Mouse (Mus musculus) cerebellum, adult 2 months (tissue): ENCODE measurements at regions not wholly inside any gene's neighbourhood (a gene's known extent, or its start where the extent isn't known, plus 50 kb on each side); places are given as distances from the start of the nearest gene placed in this dataset.

Experiments
- CTCF ChIP-seq: fragments of 200-500 bp; IDR thresholded peaks from 2 replicates; pipeline ENCODE4 v1.5.1; 2011; ENCODE audit warnings: low read depth, mild to moderate bottlenecking, control low read depth, low read length, moderate library complexity, borderline replicate concordance; ENCODE audit not compliant: insufficient read depth
- POLR2A ChIP-seq: fragments of 200-500 bp; IDR thresholded peaks from 2 replicates; pipeline ENCODE4 v1.6.1; 2011; ENCODE audit warnings: low read length, control low read depth, borderline replicate concordance; ENCODE audit not compliant: insufficient read depth

GRCm38 (mm10) chr12:78109931-78110330 lies 84.1 kb upstream of the Gm6657 start:
- TF ChIP-seq CTCF = no peak
- no peak for TF ChIP-seq POLR2A
